Mouse (Mus musculus) heart, embryonic 16.5 days (tissue): ENCODE data around the gene Sh2d7. TPM values are rescaled to one million over a fixed set of nuclear protein-coding genes. Genes with fewer than 3 reads are reported as not detected.
"Not testable (repeated sequence)": the region's sequence is repeated elsewhere in the genome, so short reads cannot be mapped to it uniquely, and the experiment has no call there.

Experiments used
- ATAC-seq: fragments of 200-750 bp; cut with Nextera tagmentation; replicated peaks from 2 replicates; pipeline ENCODE4 v1.8.0; 2017; ENCODE audit warnings: moderate number of reproducible peaks; ENCODE audit not compliant: insufficient read depth, low FRiP score; ENCODE audit errors: extremely low read depth
- H3K27ac ChIP-seq: fragments of 300-500 bp; sonication (generic); 2 replicates; pipeline ENCODE4 v1.5.1; 2014; ENCODE audit warnings: mild to moderate bottlenecking, low read length, control low read depth, moderate library complexity
- H3K27me3 ChIP-seq: fragments of 300-500 bp; sonication (generic); 2 replicates; pipeline ENCODE4 v1.6.1; 2014; ENCODE audit warnings: low read length, mixed read lengths; ENCODE audit not compliant: control insufficient read depth, insufficient read depth
- H3K36me3 ChIP-seq: fragments of 300-500 bp; sonication (generic); 2 replicates; pipeline ENCODE4 v1.6.1; 2014; ENCODE audit not compliant: control insufficient read depth, insufficient read depth
- H3K4me1 ChIP-seq: fragments of 300-500 bp; sonication (generic); 2 replicates; pipeline ENCODE4 v1.6.1; 2014; ENCODE audit warnings: low read length, mixed read lengths; ENCODE audit not compliant: control insufficient read depth, insufficient read depth
- H3K4me2 ChIP-seq: fragments of 300-500 bp; sonication (generic); 2 replicates; pipeline ENCODE4 v1.6.1; 2014; ENCODE audit warnings: low read depth, mild to moderate bottlenecking, control low read depth, low read length
- H3K4me3 ChIP-seq: fragments of 300-500 bp; sonication (generic); 2 replicates; pipeline ENCODE4 v1.5.1; 2014; ENCODE audit warnings: mild to moderate bottlenecking, control low read depth, low read length
- H3K9ac ChIP-seq: fragments of 300-500 bp; sonication (generic); 2 replicates; pipeline ENCODE4 v1.6.1; 2014; ENCODE audit warnings: low read length, control low read depth
- H3K9me3 ChIP-seq: fragments of 300-500 bp; sonication (generic); replicated peaks from 2 replicates; pipeline ENCODE4 v1.6.1; 2016; ENCODE audit warnings: low read length; ENCODE audit not compliant: control insufficient read depth
- WGBS: fragments of 180-500 bp; shearing (Covaris S2); extraction: QIAGEN DNeasy Blood & Tissue Kit; methylation state at CpG from one replicate; pipeline ENCODE4 v1.1.7; 2014; 5-methylcytosine and 5-hydroxymethylcytosine counted together
- polyA plus RNA-seq: library from polyadenylated mRNA; unstranded; fragments of >200 nt; fragmentation: Nextera tagmentation; extraction: Ambion mirVana; gene quantifications from 2 replicates; pipeline ENCODE4 v1.2.1, GENCODE M21; 2015

The Sh2d7 gene
- polyA plus RNA-seq, 1 experiment from 2014 or later = not detected

DNA sequence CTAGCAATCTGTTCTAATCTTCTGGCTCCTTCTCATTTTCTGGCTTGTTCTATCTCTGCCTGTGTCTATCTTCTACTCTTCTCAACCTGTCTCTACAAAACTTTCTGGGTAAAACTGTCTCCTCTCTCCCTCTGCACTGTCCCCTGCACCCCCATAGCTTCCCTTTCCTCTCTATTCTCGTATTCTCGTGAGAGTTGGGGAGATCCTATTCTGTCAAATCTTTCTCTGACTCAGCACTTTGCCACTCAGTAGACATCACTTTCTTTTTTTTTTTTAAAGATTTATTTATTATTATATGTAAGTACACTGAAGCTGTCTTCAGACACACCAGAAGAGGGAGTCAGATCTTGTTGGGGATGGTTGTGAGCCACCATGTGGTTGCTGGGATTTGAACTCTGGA lies 45.3 kb downstream of the Sh2d7 start:
- H3K9me3 ChIP-seq, ATAC-seq, H3K4me2 ChIP-seq, H3K4me3 ChIP-seq, H3K27ac ChIP-seq, H3K36me3 ChIP-seq, H3K27me3 ChIP-seq, H3K9ac ChIP-seq: not testable (repeated sequence)
- H3K4me1 ChIP-seq = peaks cover 10% of the 10 kb centered on the region
- 69% methylated on average over 2 of the region's 2 CpGs for WGBS

DNA sequence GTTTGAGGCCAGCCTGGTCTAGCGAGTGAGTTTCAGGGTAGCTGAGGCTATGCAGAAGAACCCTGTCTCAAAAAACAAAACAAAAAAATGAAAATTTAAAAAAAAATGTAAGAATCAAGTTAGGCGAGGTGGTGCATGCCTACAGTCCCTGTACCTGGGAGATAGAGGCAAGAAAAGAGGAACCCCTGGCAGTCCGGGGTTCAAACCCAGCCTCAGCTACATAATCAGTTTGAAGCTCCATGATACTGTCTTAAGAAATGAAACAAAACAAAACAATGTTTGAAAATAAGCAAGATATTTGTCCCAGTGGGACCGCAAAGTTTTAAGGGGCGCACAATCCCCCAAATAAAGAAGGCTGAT lies 47.0 kb downstream of the Sh2d7 start:
- H3K27ac ChIP-seq = no peak overlapping the region
- H3K4me3 ChIP-seq = peak overlapping the region; percentile 87
- 28% methylated on average over 5 of the region's 5 CpGs for WGBS
- H3K9me3 ChIP-seq = no peaks in the 10 kb centered on the region
- H3K4me1 ChIP-seq = peaks cover 10% of the 10 kb centered on the region
- H3K4me2 ChIP-seq = peak overlapping the region; percentile 62
- no peak overlapping the region; the same call in 1 of the 2 replicates for H3K9ac ChIP-seq
- no peaks in the 10 kb centered on the region for H3K27me3 ChIP-seq
- no peak for ATAC-seq
- peaks cover 11% of the 10 kb centered on the region for H3K36me3 ChIP-seq

DNA sequence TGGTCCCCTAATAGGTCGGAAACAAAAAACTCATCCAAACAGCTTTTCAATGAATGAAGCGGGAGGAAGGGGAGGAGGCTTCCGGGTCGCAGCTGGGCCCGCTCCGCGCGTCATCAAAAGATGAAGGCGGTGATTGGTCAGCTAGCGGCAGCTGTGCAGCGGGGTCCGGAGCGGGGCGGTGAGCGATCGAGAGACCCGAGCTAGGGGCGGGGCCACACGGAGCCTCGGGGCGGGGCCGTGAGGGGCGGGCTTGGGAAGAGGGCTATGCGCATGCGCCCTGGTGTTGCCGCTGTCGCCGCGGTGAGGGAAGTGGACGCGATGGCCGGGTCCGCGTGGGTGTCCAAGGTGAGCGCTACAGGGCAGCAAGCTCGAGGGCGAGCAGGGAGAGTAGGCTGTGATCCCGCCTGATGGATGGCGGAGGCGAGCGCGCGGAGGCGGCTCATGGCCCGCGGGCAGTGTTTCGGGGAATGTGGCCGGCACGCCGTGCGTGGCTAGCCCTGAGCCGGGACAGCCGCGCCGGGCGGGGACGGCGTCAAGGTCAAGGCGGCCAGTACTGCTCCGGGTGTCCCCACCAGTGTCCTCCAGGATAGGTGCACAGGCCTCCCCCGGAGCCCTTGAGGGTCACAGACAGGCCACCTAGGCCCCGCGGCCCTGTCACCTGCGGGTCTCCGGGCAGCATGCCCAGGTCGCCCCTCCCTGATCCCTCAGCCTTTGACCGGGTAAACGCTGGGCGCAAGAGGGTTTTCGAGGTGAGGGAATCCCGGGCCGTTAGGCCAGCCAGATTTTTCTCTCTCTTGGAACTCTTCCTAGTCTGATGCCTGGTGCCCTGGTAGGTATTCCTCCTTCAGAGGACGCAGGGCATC lies 47.6 kb downstream of the Sh2d7 start, which contains the start of gene Idh3a:
TSS of gene Idh3a (plus strand) at position 136 of the 863 bp plus-strand sequence.
- H3K36me3 ChIP-seq = peaks cover 14% of the 10 kb centered on the region
- WGBS = under 1% methylated on average over 73 of the region's 73 CpGs
- H3K4me2 ChIP-seq = peak within 1 kb of the TSS; percentile 73
- no peaks in the 10 kb centered on the region for H3K9me3 ChIP-seq
- no peaks in the 10 kb centered on the region for H3K27me3 ChIP-seq
- peak within 1 kb of the TSS; percentile 91 for H3K9ac ChIP-seq
- peak within 1 kb of the TSS; percentile 83 for H3K27ac ChIP-seq
- peak; percentile 99 for ATAC-seq
- peak within 1 kb of the TSS; percentile 87 for H3K4me3 ChIP-seq
- peaks cover 10% of the 10 kb centered on the region for H3K4me1 ChIP-seq

DNA sequence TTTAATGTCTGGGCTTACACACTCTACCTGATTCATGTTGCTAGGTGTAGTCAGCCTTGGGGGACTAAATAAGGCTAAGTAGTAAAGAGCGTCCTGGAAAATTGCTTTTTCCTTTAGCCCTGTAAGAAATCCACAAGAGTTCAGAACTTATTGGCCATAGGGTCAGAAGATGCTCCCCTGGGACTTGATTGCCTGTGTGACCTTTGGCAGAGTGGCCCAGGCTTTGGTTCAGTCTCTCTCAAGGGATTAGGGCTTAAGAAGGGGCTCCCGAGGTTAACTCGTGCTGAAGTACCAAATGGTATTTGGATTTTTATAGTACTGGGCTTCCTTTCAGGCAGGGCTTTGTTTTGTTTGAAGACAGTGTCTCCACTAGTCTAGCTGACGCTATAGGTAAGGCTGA lies 49.1 kb downstream of the Sh2d7 start:
- Histone ChIP-seq H3K9ac (peak overlapping the region; percentile 91), H3K27me3 (no peaks in the 10 kb centered on the region), H3K9me3 (no peaks in the 10 kb centered on the region), H3K4me1 (peaks cover 10% of the 10 kb centered on the region), H3K4me2 (peak overlapping the region; percentile 73), H3K36me3 (peaks cover 25% of the 10 kb centered on the region), H3K4me3 (peak overlapping the region; percentile 87), H3K27ac (peak overlapping the region; percentile 34; the same call in 1 of the 2 replicates)
- ATAC-seq = no peak
- WGBS = 52% methylated on average over 4 of the region's 4 CpGs

DNA sequence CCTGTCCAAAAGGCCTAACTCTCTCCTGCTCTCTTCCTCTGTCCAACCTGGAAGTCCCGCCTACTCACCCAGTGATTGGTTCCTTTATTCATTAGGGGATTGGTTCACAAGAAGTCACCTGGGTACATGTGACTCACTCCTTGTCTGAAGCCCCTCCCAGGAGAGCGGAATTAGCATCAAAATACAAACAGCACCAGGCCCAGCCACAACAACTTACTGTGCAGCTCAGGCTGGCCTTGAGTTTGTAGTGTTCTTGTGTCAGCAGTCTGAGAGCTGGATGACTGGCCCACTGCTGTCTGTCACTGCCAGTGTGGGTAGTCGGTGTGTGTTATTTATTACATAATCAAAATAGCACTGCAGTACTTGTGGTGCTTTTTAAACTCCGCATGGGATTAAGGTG lies 54.9 kb downstream of the Sh2d7 start:
- WGBS = 79% methylated on average over 4 of the region's 4 CpGs
- ATAC-seq, H3K27ac ChIP-seq, H3K9ac ChIP-seq, H3K9me3 ChIP-seq, H3K27me3 ChIP-seq, H3K4me2 ChIP-seq, H3K4me3 ChIP-seq: not testable (repeated sequence)
- Histone ChIP-seq H3K4me1 (peaks cover 29% of the 10 kb centered on the region), H3K36me3 (peaks cover 59% of the 10 kb centered on the region)

Other genes with a start within 250 kb of the Sh2d7 start
- 6.2 and 6.6 TPM in 2 replicates for gene Dmxl2, start 37.4 kb upstream of the Sh2d7 start, polyA plus RNA-seq
- gene Cib2, start 21.2 kb downstream of the Sh2d7 start, polyA plus RNA-seq = 4.8 and 5.1 TPM in 2 replicates
- gene Idh3a, start 47.4 kb downstream of the Sh2d7 start, polyA plus RNA-seq = 529 and 574 TPM in 2 replicates
- gene Acsbg1, start 122.9 kb downstream of the Sh2d7 start, polyA plus RNA-seq = 0.10 and 0.13 TPM in 2 replicates
- gene Dnaja4, start 159.9 kb downstream of the Sh2d7 start, polyA plus RNA-seq = 30.1 and 30.2 TPM in 2 replicates
- 90.3 and 101 TPM in 2 replicates for gene Wdr61, start 195.5 kb downstream of the Sh2d7 start, polyA plus RNA-seq
- 6.5 and 7.6 TPM in 2 replicates for gene Crabp1, start 225.8 kb downstream of the Sh2d7 start, polyA plus RNA-seq